Mouse (Mus musculus): Measurements from ENCODE around the gene Ern1.

Gene Ern1

DNA sequence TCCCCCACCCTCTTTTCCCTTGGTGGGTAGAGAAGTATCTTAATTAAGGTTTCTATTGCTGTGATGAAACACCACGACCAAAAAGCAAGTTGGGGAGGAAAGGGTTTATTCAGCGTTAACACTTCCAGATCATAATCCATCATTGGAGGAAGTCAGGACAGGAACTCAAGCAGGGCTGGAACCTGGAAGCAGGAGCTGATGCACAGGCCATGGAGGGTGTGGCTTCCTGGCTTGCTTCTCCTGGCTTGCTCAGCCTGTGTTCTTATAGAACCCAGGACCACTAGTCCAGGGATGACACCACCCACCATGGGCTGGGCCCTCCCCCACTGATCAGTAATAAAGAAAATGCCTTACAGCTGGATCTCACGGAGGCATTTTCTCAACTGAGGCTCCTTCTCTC lies 96.9 kb downstream of the Ern1 start:
- no peak for DNase-seq (ENCODE audit: low read depth)

DNA sequence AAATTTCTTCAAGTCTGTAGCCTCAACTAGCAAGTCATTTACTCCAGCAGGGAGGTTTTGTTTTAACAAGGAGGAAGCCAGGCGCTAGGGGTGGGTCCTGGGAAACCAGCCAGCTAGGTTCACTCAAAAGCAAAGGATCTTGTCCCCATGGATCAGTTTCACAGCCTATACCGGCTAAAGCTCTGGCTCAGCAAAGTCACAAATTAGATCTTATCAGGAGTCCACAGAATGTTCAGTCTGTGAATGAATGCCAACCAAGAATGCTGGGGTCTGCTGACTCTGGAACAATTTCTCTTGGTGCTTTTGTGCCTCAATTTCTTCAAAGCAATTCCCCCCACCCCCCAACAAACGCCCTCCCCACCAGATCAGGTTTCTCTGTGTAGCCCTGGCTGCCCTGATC lies 98.0 kb downstream of the Ern1 start:
- no peak for DNase-seq (ENCODE audit: low read depth)

DNA sequence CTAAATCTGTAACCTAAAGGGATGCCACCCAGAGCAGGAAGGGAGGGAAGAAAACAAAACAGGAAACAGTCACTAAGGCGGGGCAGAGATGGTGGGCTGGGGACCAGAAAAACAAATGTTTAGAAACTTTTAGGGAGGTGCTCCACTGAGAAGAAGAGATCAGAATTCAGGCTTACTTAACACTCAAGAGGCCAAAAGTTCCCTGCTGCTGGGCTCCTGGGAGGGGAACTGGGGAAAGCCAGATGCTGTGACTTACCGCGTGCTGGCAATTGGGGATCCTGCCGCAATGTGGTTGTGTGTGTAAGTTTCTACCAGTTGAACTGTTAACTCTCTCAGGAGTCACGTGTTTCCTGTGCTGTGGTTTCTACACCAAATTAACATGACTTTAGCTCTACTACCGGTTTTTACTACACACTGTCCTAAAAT lies 99.8 kb downstream of the Ern1 start, which contains the start of gene Icam2:
TSS of gene Icam2 (minus strand) at position 285 of the 426 bp plus-strand sequence.
- no peak for DNase-seq (ENCODE audit: low read depth)

DNA sequence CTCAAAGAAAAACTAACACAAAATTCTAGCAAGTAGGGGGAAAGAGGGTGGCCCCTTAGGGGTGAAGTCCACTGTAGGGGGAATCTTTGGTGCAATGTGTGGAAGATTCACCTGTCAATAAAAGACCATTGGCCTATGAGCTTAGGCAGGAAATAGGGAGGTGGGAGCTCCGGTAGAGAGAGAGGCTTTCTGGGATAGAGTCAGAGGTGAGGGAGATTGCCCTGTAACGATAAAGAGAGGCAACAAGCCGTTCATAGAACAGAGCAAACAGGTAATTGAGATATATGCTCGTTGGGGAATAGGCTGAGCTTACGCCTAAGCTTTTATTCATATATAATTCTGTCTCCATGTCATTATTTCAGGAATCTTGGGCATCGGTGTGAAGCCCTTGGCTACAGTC lies 100.6 kb downstream of the Ern1 start:
- DNase-seq (ENCODE audit: low read depth): no peak

DNA sequence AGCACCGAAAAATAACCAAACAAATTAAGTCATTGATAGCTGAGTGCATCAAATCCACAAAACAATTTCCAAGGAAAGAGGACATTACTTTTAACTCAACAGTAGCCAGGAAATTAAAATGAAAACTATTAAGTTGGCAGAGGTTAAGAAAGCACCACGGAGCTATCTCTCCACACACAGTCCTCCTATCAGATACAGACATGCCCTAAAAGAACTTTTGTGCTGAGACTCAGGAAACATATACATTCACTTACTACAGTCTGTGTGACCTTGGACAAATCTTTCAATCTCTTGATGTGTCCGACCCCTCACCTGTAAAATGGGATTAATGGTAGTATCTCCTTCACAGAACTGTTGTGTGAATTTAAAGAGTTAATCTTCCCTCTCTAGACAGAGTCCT lies 101.2 kb downstream of the Ern1 start:
- no peak for DNase-seq (ENCODE audit: low read depth)

DNA sequence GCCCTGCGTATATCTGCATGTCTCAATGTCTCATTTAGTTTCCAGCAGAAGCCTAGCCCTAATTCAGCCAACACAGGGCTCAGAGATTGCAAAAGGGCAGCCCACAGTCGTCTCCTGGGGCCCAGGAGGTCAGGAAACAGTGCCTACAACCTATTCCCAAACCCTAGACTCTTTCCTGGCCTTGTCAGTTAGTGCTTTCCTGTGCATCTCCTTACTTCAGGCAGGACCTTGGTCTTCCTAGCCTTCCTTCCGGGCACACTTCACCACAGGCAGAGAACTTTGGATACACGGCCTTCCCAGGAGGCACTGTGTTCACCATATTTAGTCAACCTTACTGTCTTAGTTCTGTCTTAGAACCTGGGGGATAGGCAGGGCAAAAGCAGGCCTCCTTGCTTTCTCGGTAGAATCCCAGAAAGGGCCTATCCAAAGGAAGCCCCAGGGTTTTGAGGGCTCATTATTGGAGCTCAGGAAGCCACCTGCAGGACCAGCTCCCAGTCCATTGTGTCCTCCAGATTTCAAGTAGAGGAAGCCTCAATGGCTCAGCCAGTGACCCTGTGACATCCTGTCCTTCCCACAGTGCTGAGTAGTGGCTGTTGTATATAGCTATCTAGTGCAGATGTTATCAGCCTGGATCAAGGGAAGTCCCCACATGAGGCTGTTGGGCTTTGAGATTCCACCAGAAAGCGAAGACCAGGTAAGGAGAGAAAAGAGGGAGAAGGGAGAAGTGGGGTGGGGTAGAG lies 104.4 kb downstream of the Ern1 start:
- DNase-seq (ENCODE audit: low read depth): no peak

DNA sequence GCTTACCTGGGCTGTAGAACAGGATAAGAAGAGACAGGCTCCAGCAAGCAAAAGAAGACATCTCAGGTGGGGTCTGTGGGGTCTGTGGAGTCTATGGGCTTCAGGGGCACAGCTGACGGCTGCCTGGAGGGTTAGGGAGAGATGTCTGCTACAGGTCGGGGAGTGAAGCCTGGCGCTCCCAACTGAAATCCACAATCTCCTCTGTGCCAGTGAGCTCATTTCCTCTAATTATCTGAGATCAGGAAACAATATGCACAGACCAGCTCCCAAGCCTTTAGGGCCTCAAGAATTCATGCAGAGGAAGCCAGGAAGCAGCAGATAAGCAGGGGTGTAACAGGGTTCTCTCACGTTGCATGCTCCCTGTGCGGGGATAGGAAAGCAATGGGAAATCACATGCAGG lies 105.2 kb downstream of the Ern1 start:
- no peak for DNase-seq (ENCODE audit: low read depth)

DNA sequence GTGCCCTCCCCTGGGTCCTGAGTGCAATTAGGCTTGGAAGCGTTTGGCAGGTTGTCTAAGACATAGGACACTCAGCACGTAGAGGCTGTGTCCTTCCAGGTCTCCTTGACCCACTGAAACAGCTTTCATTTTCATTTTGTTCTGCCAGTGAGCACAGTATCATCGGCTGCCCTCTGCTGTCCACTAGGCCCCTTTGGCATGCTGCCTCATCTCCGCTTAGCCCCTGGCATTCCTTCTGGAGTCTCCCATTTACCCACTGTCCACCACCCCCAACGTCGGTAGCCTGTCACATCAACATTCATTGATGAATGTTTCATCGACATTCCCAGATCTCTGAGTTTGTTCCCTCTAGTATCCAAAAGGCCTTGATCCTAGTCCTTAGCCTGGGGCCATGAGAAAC lies 105.8 kb downstream of the Ern1 start:
- no peak for DNase-seq (ENCODE audit: low read depth)

DNA sequence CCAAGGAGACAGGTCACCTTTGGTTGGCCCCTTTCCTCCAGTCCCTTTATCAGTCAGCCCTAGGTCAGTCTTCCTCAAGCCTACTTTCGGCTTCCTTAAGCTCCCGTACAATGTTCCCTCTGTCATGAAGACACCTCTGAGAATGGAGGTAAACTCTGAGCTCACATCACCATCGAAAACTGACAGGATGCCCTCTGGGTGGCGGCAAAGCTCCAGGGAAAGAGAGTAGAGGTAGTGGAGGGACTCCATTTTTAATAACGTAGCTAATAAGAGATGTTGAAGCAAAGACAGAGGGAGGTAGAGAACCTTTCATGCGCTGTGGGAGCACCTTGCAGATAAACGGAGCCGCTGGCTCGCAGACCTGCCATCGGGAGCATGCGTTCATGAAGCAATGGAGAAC lies 106.6 kb downstream of the Ern1 start:
- DNase-seq (ENCODE audit: low read depth): no peak

DNA sequence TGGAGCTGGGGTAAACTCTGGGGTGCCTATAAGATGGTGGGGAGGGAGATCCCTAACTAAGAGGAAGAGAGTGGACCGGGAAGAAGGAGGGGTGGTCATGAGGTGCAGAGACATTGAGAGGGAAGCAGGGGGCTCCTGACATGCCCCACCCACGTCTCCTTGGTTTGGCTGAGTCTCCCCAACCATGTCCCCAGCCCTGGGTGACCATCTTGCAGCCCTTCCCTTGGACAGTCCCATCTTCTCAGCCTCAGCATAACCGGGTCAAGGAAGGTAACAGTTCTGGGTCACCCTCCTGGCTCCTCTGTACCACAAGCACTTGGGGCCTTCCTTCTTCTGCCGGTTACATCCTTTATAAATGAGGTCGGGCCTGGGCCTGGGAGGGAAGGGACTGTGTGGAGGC lies 112.7 kb downstream of the Ern1 start:
- no peak for DNase-seq (ENCODE audit: low read depth)

DNA sequence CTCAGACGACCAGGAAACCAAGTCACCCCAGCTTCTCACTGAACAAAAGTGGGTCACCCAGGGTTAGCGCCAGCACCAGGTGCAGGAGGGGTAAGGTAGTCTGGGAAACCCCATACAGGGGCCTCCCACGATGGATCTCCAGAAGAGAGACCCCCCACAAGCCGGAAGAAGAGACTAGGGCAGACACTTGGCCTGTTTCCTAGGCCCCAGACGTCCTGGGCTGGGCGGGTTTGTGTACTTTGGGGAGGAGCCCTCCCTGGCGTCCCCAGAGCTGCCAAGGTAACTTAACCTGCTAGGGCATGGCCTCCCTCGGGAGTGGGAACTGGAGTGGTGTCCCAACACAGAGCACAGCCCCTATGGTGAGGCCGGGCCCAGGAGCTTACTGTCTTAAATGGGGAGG lies 113.1 kb downstream of the Ern1 start:
- no peak for DNase-seq (ENCODE audit: low read depth)

DNA sequence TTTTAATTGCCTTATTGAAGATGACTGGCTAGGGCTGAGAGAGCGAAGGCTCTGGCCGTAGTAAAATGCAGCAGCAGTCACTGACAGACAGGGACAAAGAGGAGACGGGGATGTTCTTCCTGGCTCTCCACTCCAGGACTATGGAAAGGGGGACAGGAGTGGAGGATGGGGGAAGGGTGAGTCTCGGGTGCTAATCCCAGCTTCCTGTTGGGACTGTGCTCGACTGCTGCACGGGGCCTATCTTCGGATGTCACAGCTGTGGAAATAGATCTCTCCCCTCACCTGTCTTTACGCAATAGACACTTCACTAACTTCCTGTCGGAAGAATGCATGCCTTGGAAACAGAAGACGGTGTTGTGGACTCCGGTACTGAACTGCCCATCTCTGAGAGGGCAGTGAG lies 113.7 kb downstream of the Ern1 start:
- DNase-seq (ENCODE audit: low read depth): no peak

DNA sequence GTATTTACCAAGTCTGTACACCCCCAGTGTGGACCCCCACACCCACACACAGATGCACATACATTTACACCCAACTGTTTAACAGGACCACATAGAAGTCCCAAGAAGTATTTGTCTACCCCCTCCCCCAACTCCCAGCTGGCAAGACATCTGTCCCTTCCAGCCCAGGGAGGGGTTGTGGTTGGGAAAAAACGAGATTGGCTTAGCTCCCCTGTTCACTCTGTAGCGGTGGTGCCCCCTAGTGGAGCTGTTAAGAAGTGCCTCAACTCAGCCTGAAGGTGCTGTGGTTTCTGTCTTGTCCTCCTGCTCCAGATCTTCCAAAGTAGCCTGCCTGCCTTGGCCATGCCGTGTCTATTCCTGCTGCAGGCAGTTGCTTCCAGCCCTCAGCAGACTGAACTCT lies 121.3 kb downstream of the Ern1 start:
- peak; percentile 16 for DNase-seq (ENCODE audit: low read depth)

DNA sequence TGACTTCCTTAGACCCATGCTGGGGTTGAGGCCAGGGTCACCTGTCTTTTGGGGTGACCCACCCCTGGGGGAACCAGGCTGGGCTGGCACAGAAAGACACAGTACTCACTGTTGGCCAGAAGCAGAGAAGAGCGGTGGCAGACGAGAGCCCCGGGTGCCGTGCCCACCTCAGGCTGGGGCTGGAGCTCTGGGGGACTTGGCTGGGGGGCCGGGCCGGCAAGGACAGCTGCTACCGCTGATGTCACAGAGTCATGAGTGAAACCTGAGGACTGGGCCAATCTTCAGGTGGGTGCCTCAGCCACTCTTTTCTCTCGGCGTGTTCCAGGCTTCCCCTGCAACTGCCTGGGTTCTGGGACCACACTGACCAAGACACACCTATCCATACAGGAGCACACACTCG lies 122.3 kb downstream of the Ern1 start, which contains the start of gene Prr29:
TSS of gene Prr29 (plus strand) at position 107 of the 400 bp plus-strand sequence.
- DNase-seq (ENCODE audit: low read depth): no peak

DNA sequence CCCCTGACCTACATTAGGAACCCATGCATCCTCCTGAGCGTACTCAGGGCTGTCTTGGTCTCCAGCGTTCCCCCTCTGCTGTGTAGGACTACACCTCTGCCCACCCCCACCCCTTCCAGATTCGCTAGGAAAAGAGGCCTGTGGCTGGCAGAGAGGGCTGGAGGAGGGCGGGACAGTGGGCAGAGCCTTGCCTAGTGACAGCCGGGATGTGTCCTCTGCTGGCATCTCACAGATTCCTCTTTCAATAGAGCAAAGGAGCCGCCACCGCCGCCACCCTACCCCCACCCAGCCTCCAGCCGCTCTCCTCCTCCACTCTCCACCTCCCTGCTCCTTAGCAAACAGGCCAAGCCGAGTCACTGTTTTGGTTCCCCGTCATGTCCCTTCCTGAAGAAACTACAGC lies 122.9 kb downstream of the Ern1 start:
- DNase-seq (ENCODE audit: low read depth): no peak

DNA sequence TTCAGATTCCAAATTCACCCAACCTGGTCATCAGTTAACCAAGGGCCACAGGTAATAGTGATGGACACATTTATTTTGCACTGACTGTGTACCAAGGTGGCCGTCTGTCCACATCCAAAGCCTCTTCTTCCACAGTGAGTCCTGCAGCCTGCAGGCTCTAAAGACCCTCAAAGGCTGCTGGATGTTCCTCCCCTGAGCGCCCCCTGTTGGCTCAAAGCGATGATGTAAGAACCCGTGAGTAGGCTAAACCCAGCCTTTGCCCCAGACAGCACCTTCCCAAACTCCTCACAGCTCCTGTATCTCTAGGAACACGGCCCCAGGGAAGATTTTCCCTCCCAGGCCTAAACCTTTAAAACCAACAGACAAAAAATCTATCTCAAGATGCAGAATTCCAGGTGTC lies 128.3 kb downstream of the Ern1 start:
- DNase-seq (ENCODE audit: low read depth): no peak

DNA sequence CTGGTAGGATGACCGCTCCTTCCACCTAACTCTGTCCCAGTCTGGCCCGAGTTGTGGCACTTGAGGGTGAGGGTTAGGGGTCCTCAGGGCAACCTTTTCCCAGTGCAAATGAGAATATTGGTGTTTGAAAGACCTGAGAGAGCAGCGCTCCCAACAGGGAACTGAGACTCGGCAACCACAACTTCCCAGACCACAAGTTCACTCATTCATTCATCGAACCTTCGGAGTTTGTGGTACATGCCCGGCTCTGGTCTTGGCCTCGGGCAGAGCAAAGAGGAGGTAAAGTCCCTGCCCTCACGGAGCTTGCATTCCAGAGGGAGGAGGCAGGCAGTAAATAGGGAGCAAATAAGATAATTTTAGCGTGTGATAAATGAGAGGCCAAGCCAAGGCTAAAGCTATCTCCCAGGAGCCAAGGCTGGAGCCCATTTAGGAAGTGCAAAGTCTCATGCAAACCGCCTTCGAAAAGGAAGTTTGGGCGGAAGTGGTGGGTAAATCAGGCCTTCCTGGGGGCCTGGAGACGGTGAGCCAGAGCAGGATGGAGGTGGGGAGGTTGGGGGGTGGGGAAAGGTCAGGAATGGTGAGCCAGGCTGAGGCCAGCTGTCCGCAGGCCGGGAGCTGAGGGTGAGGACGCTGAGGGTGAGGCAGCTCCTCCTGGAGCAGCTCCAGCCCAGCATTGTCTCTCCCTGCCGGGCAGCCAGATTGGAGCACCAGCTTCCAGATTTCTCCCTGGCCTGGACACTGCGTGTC lies 132.1 kb downstream of the Ern1 start:
- no peak for DNase-seq (ENCODE audit: low read depth)

DNA sequence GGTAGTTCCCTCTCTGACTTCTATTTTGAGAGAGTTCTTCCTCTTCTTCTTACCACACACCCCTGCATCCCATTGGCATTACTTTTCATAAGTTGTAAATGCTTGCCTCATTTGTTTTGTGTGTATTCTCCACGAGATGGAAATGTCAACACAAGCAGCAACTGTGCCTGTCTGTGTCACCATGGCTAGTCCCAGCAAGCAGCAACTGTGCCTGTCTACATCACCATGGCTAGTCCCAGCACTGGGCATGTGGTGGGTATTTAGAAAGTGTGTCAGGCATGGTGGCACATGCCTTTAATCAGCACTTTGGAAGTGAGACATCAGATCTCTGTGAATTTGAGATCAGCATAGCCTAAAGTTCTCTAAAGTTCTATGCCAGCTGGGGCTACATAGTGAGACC lies 133.5 kb downstream of the Ern1 start:
- no peak for DNase-seq (ENCODE audit: low read depth)

DNA sequence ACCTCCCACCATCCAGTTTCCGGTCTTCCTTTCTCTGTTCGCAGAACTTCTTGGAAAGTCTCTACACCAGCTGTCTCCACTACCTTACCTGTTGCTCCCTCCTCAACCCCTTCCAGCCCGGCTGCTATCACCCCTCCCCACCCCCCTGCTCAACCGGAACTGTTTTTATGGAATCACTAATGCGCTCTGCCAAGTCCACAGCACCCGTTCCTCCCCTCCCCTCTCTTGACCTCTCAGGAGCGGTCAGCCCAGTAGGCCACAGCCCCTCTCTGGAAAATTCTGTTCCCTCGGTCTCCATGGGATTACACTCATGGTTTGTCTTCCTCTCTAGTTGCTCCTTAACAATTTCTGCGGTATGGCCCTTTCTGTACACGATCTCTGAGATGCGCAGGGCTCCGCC lies 134.5 kb downstream of the Ern1 start, which contains the start of gene Scn4a:
TSS of gene Scn4a (minus strand) at position 101 of the 400 bp plus-strand sequence.
- no peak for DNase-seq (ENCODE audit: low read depth)

DNA sequence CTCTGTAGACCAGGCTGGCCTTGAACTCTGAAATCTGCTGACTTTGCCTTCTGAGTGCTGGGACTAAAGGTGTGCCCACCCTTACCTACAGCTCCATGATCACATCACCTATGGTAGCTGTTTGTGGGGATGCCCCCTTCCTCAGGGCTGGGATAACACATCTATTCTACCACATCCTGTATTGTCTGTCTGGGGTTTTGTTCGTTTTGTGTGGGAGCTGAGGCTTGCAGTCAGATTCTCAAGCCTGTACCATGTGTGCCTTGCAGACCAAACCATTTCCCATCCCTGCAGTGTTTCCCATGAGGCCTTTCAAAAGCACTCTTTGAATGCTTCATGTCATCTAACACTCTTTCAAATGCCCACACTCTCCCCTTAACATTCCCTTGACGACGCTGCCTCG lies 135.7 kb downstream of the Ern1 start:
- no peak for DNase-seq (ENCODE audit: low read depth)

DNA sequence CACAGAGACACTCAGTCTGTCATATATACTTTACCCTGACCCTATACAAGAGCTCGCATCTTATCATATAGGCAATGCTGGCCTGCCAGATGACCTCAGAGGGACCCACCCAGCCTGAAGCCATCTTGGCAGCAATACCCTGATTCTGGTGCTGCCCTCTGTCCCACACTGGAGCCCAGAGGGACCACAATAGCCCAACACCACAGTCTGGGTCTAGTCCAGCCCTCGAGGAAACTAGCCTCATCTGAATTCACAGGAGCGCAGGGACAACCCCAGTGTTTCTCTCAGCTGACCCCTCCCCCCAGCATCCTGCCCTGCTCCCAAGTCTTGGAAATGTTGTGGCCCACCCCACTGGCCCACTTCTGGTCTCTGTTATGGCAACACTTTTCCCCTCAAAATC lies 136.4 kb downstream of the Ern1 start:
- no peak for DNase-seq (ENCODE audit: low read depth)

DNA sequence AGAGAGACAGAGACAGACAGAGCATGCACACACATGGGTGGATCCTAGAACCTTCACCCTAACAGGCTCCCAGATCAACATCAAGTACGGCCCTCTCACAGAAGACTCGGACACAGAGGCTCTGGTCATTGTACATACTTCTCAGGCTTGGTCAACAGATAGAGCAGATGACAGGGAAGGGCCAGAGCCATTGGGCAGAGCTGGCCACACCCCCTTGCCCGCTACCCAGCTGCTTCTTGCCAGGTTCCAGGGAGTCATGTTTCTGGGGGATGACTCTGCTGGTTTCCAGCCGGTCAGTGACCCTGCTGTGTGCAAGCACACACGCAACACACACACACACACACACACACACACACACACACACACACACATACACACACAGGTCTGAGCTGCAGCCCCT lies 136.8 kb downstream of the Ern1 start:
- no peak for DNase-seq (ENCODE audit: low read depth)

DNA sequence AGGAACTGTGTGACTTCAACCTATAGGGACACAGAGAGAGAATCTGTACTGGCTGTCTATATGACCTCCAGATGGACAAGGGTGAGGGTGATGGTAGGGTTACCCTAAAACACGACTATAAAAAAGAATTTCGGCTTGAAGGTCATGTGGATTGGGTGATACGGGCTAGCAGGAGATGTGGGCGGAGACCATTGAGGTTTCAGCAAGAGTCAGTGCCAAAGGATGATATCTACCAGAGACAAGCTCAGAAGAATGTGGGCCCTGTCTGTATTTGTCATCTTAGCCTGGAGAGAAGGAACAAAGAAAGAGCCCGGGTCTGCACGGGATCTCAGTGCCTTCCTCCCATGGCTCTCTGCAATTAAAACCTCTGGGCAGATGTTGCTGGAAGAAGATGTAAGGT lies 137.9 kb downstream of the Ern1 start:
- DNase-seq (ENCODE audit: low read depth): no peak

DNA sequence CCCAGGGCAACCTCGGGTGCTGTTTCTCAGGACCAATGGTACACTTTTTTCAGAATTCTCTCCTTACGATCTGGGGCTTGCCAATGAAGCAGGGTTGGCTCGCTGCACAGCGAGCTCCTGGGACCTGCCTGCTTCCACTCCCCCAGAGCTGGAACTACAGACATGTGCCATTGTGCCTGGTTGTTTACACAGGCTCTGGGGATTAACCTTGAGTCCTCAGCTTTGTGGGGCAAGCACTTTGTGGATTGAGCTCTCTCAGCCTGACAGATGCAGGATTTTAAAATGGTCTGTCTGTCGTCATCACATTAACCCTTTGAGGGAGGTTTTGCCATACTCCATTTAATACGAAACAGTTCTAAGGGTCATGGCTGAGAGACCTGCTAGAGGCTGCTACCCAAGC lies 142.7 kb downstream of the Ern1 start:
- no peak for DNase-seq (ENCODE audit: low read depth)
